25 mouse cellular contexts compared by ENCODE assay signal in the genomic region with DNA sequence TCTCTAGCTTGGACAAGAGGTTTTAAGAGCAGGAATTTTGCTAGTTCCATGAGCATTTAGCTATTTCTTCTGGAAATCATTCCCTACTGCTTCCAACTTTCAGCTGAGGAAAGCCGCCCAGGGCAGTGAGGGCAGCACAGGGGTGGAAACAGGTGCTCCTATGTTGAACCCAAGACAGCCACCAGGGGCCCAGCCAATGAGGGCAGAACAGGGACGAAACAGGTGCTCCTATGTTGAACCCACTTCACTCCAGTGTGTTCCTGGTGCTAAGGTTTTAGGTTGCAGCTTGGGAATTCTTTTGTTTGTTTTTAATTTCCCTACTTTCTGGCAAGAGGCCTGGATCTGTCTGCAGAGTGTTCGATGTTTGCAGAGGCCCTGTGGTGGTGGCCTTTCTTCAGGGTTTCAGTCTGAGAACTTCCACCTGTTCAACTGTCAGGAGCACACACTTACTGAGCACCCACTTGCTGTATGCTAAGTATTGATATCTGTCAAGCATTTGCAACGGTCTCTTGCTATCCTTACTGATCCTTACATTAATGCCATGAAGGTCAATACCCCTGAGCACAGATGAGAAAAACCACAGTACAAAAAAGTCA.
DNase-seq lines count a peak whose midpoint lies in the region; ATAC-seq and TF ChIP-seq lines count a peak whose summit lies in the region.
"Had no signal": no experiment of that assay in that cellular context is flagged by ENCODE, and none has a peak within 500 bp of the region (broad histone marks: within the 10 kb centered on the region; RNA-seq: fewer than 3 reads in every experiment).

No protein-coding gene starts in this region.

- no peak overlapping the region for H3K27ac ChIP-seq in embryonic facial prominence, embryonic 11.5 days (replicated peaks; ENCODE audit: low read depth, low read length)
- H3K27ac ChIP-seq in embryonic facial prominence, embryonic 10.5 days (replicated peaks) = no peak overlapping the region
- H3K27ac ChIP-seq in kidney, embryonic 15.5 days = no peak overlapping the region
- no peak overlapping the region for H3K27ac ChIP-seq in lung, embryonic 14.5 days (ENCODE audit: low read depth)
- H3K27ac ChIP-seq: hindbrain, embryonic 12.5 days; limb, embryonic 12.5 days; liver, embryonic 13.5 days; midbrain, embryonic 12.5 days had no signal

- H3K9me3 ChIP-seq in embryonic facial prominence, embryonic 11.5 days (replicated peaks; ENCODE audit: control insufficient read depth, low read length) = no peaks in the 10 kb centered on the region
- no peaks in the 10 kb centered on the region for H3K9me3 ChIP-seq in embryonic facial prominence, embryonic 10.5 days
- no peaks in the 10 kb centered on the region for H3K9me3 ChIP-seq in kidney, embryonic 15.5 days (replicated peaks)
- H3K9me3 ChIP-seq in lung, embryonic 14.5 days (ENCODE audit: low read depth, low read length) = no peaks in the 10 kb centered on the region
- H3K9me3 ChIP-seq: hindbrain, embryonic 12.5 days; limb, embryonic 12.5 days; liver, embryonic 13.5 days; midbrain, embryonic 12.5 days had no signal

- no peaks in the 10 kb centered on the region for H3K27me3 ChIP-seq in embryonic facial prominence, embryonic 11.5 days (ENCODE audit: control insufficient read depth, insufficient read depth, low read length)
- no peaks in the 10 kb centered on the region for H3K27me3 ChIP-seq in embryonic facial prominence, embryonic 10.5 days (replicated peaks; ENCODE audit: low read depth, poor library complexity, severe bottlenecking)
- no peaks in the 10 kb centered on the region for H3K27me3 ChIP-seq in kidney, embryonic 15.5 days
- H3K27me3 ChIP-seq in lung, embryonic 14.5 days (ENCODE audit: insufficient read depth, low read length) = no peaks in the 10 kb centered on the region
- H3K27me3 ChIP-seq: CH12.LX; hindbrain, embryonic 12.5 days; limb, embryonic 12.5 days; liver, embryonic 13.5 days; midbrain, embryonic 12.5 days had no signal

- 58% methylated on average over 4 of the region's 4 CpGs for WGBS in embryonic facial prominence, embryonic 11.5 days
- 72% methylated on average over 4 of the region's 4 CpGs for WGBS in embryonic facial prominence, embryonic 10.5 days
- 33% methylated on average over 4 of the region's 4 CpGs for WGBS in kidney, embryonic 15.5 days
- 30% methylated on average over 4 of the region's 4 CpGs for WGBS in lung, embryonic 14.5 days

- no peak overlapping the region for H3K9ac ChIP-seq in embryonic facial prominence, embryonic 11.5 days (replicated peaks; ENCODE audit: low read length)
- no peak overlapping the region for H3K9ac ChIP-seq in kidney, embryonic 15.5 days
- H3K9ac ChIP-seq in lung, embryonic 14.5 days = no peak overlapping the region
- H3K9ac ChIP-seq: hindbrain, embryonic 12.5 days; limb, embryonic 12.5 days; liver, embryonic 13.5 days; midbrain, embryonic 12.5 days had no signal

- no peak overlapping the region for H3K4me3 ChIP-seq in embryonic facial prominence, embryonic 11.5 days (ENCODE audit: low read depth, low read length)
- no peak overlapping the region for H3K4me3 ChIP-seq in embryonic facial prominence, embryonic 10.5 days
- no peak overlapping the region for H3K4me3 ChIP-seq in kidney, embryonic 15.5 days (replicated peaks)
- no peak overlapping the region for H3K4me3 ChIP-seq in lung, embryonic 14.5 days (ENCODE audit: low read depth, low read length)
- H3K4me3 ChIP-seq: hindbrain, embryonic 12.5 days; limb, embryonic 12.5 days; liver, embryonic 13.5 days; megakaryocyte, embryonic 14.5 days; midbrain, embryonic 12.5 days had no signal

- no peak overlapping the region for H3K4me2 ChIP-seq in embryonic facial prominence, embryonic 11.5 days (ENCODE audit: low read depth, low read length)
- H3K4me2 ChIP-seq in kidney, embryonic 15.5 days = no peak overlapping the region
- no peak overlapping the region for H3K4me2 ChIP-seq in lung, embryonic 14.5 days
- H3K4me2 ChIP-seq: heart, embryonic 11.5 days; hindbrain, embryonic 12.5 days; limb, embryonic 12.5 days; liver, embryonic 13.5 days; midbrain, embryonic 12.5 days had no signal

- 0 out of 2 replicates have a peak, but pooled peaks have one; percentile 8 for TF ChIP-seq CTCF in lung, embryonic 14.5 days (IDR thresholded peaks at IDR 0.05; ENCODE audit: low read depth)

- DNase-seq in embryonic facial prominence, embryonic 11.5 days (ENCODE audit: low spot score) = no peak
- DNase-seq in embryonic facial prominence, embryonic 10.5 days (ENCODE audit: low spot score) = no peak
- no peak for DNase-seq in kidney, postnatal 10 days
- peak; percentile 50 for DNase-seq in lung, embryonic 14.5 days
- DNase-seq in lung, postnatal 10 days = no peak
- DNase-seq in adipocyte (ENCODE audit: low spot score) = peak; percentile 34
- no peak for DNase-seq in urinary bladder, postnatal 14 days (ENCODE audit: low spot score)
- DNase-seq: adrenal gland, adult 8-10 months; cerebellum, adult 2 months; cerebellum, postnatal 14 days; gastrocnemius, postnatal 14 days; heart, postnatal 36 days; kidney, postnatal 14 days; liver, embryonic 13.5 days; lung, postnatal 4 days; thymus, postnatal 4 days had no signal

- no peaks in the 10 kb centered on the region for H3K36me3 ChIP-seq in embryonic facial prominence, embryonic 11.5 days (replicated peaks; ENCODE audit: control insufficient read depth, insufficient read depth, low read depth, low read length)
- H3K36me3 ChIP-seq in embryonic facial prominence, embryonic 10.5 days (replicated peaks) = no peaks in the 10 kb centered on the region
- no peaks in the 10 kb centered on the region for H3K36me3 ChIP-seq in kidney, embryonic 15.5 days
- no peaks in the 10 kb centered on the region for H3K36me3 ChIP-seq in lung, embryonic 14.5 days (ENCODE audit: insufficient read depth)
- H3K36me3 ChIP-seq: hindbrain, embryonic 12.5 days; limb, embryonic 12.5 days; liver, embryonic 13.5 days; midbrain, embryonic 12.5 days had no signal

- 0 out of 2 replicates have a peak, but pooled peaks have one; percentile 39 for ATAC-seq in embryonic facial prominence, embryonic 11.5 days (replicated peaks; ENCODE audit: insufficient number of reproducible peaks, low FRiP score, low TSS enrichment, low read depth)
- ATAC-seq in kidney, embryonic 15.5 days (replicated peaks; ENCODE audit: low FRiP score) = peak; percentile 54; the same call in 1 of the 2 replicates
- peak; percentile 68; the same call in 1 of the 2 replicates for ATAC-seq in lung, embryonic 14.5 days (ENCODE audit: insufficient read depth)
- ATAC-seq: activated CD4-positive, CD25-positive, alpha-beta regulatory T cell, adult 4 months; forebrain, embryonic 14.5 days had no signal

- no peaks in the 10 kb centered on the region for H3K4me1 ChIP-seq in embryonic facial prominence, embryonic 11.5 days (ENCODE audit: control insufficient read depth, insufficient read depth, low read length)
- peaks cover 13% of the 10 kb centered on the region for H3K4me1 ChIP-seq in embryonic facial prominence, embryonic 10.5 days
- H3K4me1 ChIP-seq in kidney, embryonic 15.5 days = 0 out of 2 replicates have a peak, but pooled peaks cover 6% of the 10 kb centered on the region
- H3K4me1 ChIP-seq in lung, embryonic 14.5 days (ENCODE audit: insufficient read depth) = no peaks in the 10 kb centered on the region
- H3K4me1 ChIP-seq: hindbrain, embryonic 12.5 days; limb, embryonic 12.5 days; liver, embryonic 13.5 days; midbrain, embryonic 12.5 days had no signal

Comparison
In these comparisons a context has a peak if more than half of its experiments do, and no peak if none do; other contexts are left out.
1. DNase-seq: peak in lung, embryonic 14.5 days (single experiment) and adipocyte (single experiment); none in embryonic facial prominence, embryonic 11.5 days (single experiment), embryonic facial prominence, embryonic 10.5 days (single experiment), kidney, postnatal 10 days (single experiment), lung, postnatal 10 days (single experiment) and urinary bladder, postnatal 14 days (single experiment).
2. Peak in every context shown above with its lines, with median percentiles within 50 percentile points of each other: ATAC-seq.